Mouse (Mus musculus) erythroblast, embryonic 14.5 days (primary cell): ENCODE measurements at regions not wholly inside any gene's neighbourhood (a gene's known extent, or its start where the extent isn't known, plus 50 kb on each side); places are given as distances from the start of the nearest gene placed in this dataset.

ENCODE experiments used
- GATA1 ChIP-seq: IDR thresholded peaks from 2 replicates; pipeline ENCODE4 v1.6.1; 2012; ENCODE audit warnings: low read length, inconsistent platforms, mixed read lengths
- TAL1 ChIP-seq: IDR thresholded peaks from 3 replicates; pipeline ENCODE4 v1.6.1; 2012; ENCODE audit warnings: low read length, inconsistent platforms, mixed read lengths

DNA sequence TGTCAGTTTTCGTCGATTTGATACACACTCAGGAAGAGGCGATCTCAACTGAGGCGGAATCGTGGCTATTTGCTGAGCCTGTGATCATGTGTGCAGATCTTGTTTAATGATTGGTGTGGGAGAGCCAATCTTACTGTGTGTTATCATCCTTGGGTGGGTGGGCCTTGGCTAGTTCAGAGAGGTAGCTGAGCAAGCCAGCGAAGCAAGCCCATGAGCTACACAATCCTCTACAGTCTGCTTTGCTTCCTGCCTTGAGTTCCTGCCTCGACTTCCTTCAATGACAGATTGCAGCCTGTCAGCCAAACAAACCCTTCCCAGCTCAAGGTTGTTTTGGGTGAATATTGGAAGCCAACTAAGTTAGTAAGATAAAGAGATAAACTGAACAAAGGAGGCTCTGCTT lies 74.0 kb upstream of the Tsc22d1 start:
- TF ChIP-seq GATA1 (no peak), TAL1 (no peak)
